Mouse (Mus musculus) right cerebral cortex, postnatal 14 days (tissue): ENCODE results near the gene Zfp82.

Source experiments
- DNase-seq: peaks from one replicate; pipeline ENCODE4 v3.0.0; 2022

Zfp82 gene

GRCm38 (mm10) chr7:30044354-30044753 is 28.3 kb downstream of the Zfp82 start:
- DNase-seq: no peak

- no peak for DNase-seq
Measured at GRCm38 (mm10) chr7:30034331-30034730, 38.4 kb downstream of the Zfp82 start.

- DNase-seq: no peak
Measured at GRCm38 (mm10) chr7:30031379-30031778, 41.3 kb downstream of the Zfp82 start.

GRCm38 (mm10) chr7:30030677-30031076 is 42.0 kb downstream of the Zfp82 start:
- DNase-seq: no peak

- no peak for DNase-seq
Measured at GRCm38 (mm10) chr7:30028572-30028971, 44.1 kb downstream of the Zfp82 start.

GRCm38 (mm10) chr7:30027331-30027730 is 45.4 kb downstream of the Zfp82 start:
- no peak for DNase-seq

- DNase-seq: no peak
Measured at GRCm38 (mm10) chr7:30025358-30025757, 47.3 kb downstream of the Zfp82 start.

- no peak for DNase-seq
Measured at GRCm38 (mm10) chr7:30023800-30024199, 48.9 kb downstream of the Zfp82 start.

GRCm38 (mm10) chr7:30023324-30023723 is 49.4 kb downstream of the Zfp82 start:
- no peak for DNase-seq

- DNase-seq: no peak
Measured at GRCm38 (mm10) chr7:30019543-30019942, 53.2 kb downstream of the Zfp82 start.

GRCm38 (mm10) chr7:30017226-30017625 is 55.5 kb downstream of the Zfp82 start:
- no peak for DNase-seq

GRCm38 (mm10) chr7:30012956-30013363 is 59.7 kb downstream of the Zfp82 start:
- DNase-seq: peak; percentile 53

- no peak for DNase-seq
Measured at GRCm38 (mm10) chr7:30010551-30011195, 62.0 kb downstream of the Zfp82 start.

GRCm38 (mm10) chr7:30009321-30010085 is 63.2 kb downstream of the Zfp82 start:
- DNase-seq: peak; percentile 49

- no peak for DNase-seq
Measured at GRCm38 (mm10) chr7:30008020-30008690, 64.5 kb downstream of the Zfp82 start.

- no peak for DNase-seq
Measured at GRCm38 (mm10) chr7:30007601-30008000, 65.1 kb downstream of the Zfp82 start.
